Mouse (Mus musculus) liver, adult 2 months (tissue): ENCODE measurements around the gene Vars.

Source experiments
- CTCF ChIP-seq: fragments of 200-500 bp; IDR thresholded peaks from 2 replicates; pipeline ENCODE4 v1.5.1; 2011; ENCODE audit warnings: low read depth, low read length, control low read depth
- POLR2A ChIP-seq: fragments of 200-500 bp; IDR thresholded peaks from 2 replicates; pipeline ENCODE4 v1.6.1; 2011; ENCODE audit warnings: low read length, control low read depth; ENCODE audit not compliant: insufficient read depth; ENCODE audit errors: extremely low read depth

GRCm38 (mm10) chr17:35031880-35032279 lies 31.1 kb downstream of the Vars start:
- no peak for TF ChIP-seq CTCF
- no peak for TF ChIP-seq POLR2A
